Mouse (Mus musculus): ENCODE data around the gene Raet1e. TPM values are rescaled to one million over a fixed set of nuclear protein-coding genes. Genes with fewer than 3 reads are reported as not detected.
"Not testable (repeated sequence)": the region's sequence is repeated elsewhere in the genome, so short reads cannot be mapped to it uniquely, and the experiment has no call there.

The Raet1e gene
- polyA plus RNA-seq, 2 experiments: 6.2 to 7.3 TPM

DNA sequence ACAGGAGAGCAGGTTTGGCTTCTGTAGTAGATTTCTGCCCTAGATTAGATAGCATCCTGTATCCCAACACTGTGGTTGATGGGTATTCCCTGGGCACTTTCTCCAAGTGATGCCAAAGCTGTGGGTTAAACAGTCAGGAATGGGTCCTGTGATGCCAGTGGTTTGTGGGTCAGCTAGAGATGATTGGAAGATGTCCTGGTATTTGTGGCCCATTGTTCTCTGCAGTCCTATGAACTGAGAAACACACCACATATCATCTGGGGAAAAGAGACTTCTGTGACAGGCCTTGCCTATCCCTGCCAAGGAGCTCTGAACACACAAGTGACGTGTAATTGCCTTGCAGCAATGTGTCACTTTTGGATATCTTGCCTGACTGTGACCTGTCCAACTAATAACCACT lies 8.7 kb downstream of the Raet1e start:
- 83% methylated on average over 1 of the region's 1 CpGs for WGBS
- not testable (repeated sequence) for H3K4me2 ChIP-seq (replicated peaks; ENCODE audit: low read depth, low read length, severe bottlenecking); H3K27me3 ChIP-seq (ENCODE audit: control insufficient read depth, insufficient read depth, low read length); H3K9ac ChIP-seq (ENCODE audit: low read depth, low read length, severe bottlenecking); ATAC-seq (ENCODE audit: low FRiP score, low read depth); DNase-seq (ENCODE audit: low spot score); H3K9me3 ChIP-seq (ENCODE audit: control insufficient read depth, low read length); H3K27ac ChIP-seq (replicated peaks; ENCODE audit: low read depth, low read length); H3K4me3 ChIP-seq (replicated peaks; ENCODE audit: low read length); H3K36me3 ChIP-seq (ENCODE audit: control insufficient read depth, insufficient read depth, low read length); H3K4me1 ChIP-seq (ENCODE audit: control insufficient read depth, insufficient read depth, low read length)

DNA sequence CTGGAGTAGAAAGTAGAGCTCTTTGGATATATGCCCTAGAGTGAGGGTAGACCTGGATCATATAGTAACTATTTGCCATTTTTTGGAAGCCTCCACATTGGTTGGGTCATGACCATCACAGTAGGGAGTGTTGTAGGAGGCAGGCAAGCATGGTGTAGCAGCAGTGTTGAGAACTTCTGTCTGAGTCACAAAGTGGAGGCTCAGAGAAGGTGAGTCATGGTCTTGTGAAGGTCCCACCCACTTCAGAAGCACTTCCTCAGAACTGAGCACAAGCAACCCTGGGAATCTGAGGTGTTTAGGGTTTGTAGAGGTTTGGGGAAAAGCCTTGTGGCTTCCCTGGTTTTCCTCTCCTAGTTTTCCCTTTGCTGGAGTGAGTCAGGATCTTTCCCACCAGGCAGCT lies 10.7 kb downstream of the Raet1e start:
- not testable (repeated sequence) for H3K9me3 ChIP-seq (ENCODE audit: control insufficient read depth, low read length); H3K4me1 ChIP-seq (ENCODE audit: control insufficient read depth, insufficient read depth, low read length); H3K4me2 ChIP-seq (replicated peaks; ENCODE audit: low read depth, low read length, severe bottlenecking); H3K4me3 ChIP-seq (replicated peaks; ENCODE audit: low read length); ATAC-seq (ENCODE audit: low FRiP score, low read depth); H3K9ac ChIP-seq (ENCODE audit: low read depth, low read length, severe bottlenecking); H3K27ac ChIP-seq (replicated peaks; ENCODE audit: low read depth, low read length); H3K36me3 ChIP-seq (ENCODE audit: control insufficient read depth, insufficient read depth, low read length); H3K27me3 ChIP-seq (ENCODE audit: control insufficient read depth, insufficient read depth, low read length); DNase-seq (ENCODE audit: low spot score)

DNA sequence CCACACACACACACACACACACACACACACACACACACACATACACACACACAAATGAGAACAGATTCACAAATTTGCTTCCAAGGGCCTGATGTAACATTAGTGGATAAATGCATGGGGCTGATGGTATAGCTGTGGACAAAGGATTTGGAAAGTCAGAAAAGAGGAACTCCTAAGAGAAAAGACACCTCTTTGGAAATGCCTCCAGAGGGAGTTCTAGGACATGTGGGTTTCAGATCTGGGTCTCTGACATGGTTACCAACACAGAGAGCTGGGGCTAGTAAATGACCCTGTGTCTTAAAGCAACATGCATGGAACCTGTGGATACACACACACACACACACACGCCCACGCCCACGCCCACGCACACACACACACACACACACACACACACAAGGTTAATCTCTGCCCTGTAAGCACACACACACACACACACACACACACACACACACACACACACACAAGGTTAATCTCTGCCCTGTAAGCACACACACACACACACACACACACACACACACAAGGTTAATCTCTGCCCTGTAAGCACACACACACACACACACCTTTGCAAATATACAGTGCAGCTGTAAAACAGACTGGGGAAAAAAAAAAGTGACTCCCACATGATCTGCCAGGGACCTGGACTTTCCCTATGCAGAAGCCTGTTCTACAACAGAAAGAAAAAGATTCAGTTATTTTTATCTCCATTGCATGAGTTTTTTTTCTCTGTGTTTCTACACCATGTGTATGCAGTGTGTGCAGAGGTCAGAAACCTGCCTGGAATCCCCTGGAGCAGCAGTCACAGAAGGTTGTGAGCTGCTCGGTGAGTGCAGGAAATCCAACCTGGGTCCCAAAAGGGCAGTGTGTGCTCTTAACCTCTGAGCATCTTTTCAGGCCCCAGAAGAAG lies 14.3 kb downstream of the Raet1e start:
- not testable (repeated sequence) for H3K36me3 ChIP-seq (ENCODE audit: control insufficient read depth, insufficient read depth, low read length); H3K27ac ChIP-seq (replicated peaks; ENCODE audit: low read depth, low read length); H3K27me3 ChIP-seq (ENCODE audit: control insufficient read depth, insufficient read depth, low read length); H3K9ac ChIP-seq (ENCODE audit: low read depth, low read length, severe bottlenecking); H3K4me1 ChIP-seq (ENCODE audit: control insufficient read depth, insufficient read depth, low read length); H3K9me3 ChIP-seq (ENCODE audit: control insufficient read depth, low read length); H3K4me3 ChIP-seq (replicated peaks; ENCODE audit: low read length); DNase-seq (ENCODE audit: low spot score)
- ATAC-seq (ENCODE audit: low FRiP score, low read depth): peak; percentile 19; the same call in 1 of the 2 replicates
- peak overlapping the region; percentile 30; the same call in 1 of the 2 replicates for H3K4me2 ChIP-seq (replicated peaks; ENCODE audit: low read depth, low read length, severe bottlenecking)
- WGBS: 63% methylated on average over 4 of the region's 5 CpGs

DNA sequence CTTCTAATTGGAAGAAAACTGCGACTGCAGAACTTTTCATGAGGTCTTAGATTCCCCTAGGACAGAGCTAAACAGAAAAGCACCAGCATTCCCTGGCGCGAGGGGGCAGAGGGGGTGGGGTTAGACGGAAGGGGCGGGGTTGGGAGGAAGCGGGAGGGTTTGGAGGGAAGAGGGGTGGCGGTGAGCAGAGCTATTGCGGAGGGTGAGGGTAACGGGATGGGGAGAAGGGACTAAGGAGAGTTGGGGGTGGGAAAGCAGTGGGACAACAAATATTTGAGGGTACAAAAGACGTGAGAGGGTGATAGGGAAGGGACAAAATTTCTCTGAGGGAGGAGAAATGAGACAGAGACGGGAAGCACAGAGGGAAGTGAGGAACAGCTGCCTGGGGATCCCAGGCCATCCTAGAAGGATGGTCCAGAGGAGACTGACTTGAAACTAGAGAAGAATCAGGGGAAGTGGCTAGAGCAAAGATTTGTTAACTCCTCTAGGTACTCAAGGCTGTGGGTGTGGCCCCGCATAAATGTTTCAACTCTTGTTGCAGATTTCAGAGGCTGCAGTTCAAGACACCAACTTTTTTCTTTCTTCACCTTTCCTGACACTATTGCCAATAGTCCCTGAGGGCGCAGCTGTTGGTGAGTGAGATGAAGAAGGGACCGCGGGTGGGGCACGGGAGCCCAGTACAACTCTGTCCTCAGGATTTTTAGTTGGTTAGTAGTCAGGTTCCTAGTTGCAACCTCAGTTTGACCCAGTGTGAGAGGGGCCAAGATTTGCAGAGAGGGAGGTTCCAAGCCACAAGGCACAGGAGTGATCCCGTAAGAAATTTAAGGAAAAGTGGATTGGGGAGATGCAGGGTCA lies 15.2 kb downstream of the Raet1e start:
- not testable (repeated sequence) for H3K9me3 ChIP-seq (ENCODE audit: control insufficient read depth, low read length); H3K9ac ChIP-seq (ENCODE audit: low read depth, low read length, severe bottlenecking); H3K4me3 ChIP-seq (replicated peaks; ENCODE audit: low read length); H3K4me1 ChIP-seq (ENCODE audit: control insufficient read depth, insufficient read depth, low read length); H3K36me3 ChIP-seq (ENCODE audit: control insufficient read depth, insufficient read depth, low read length); H3K27me3 ChIP-seq (ENCODE audit: control insufficient read depth, insufficient read depth, low read length); H3K27ac ChIP-seq (replicated peaks; ENCODE audit: low read depth, low read length); DNase-seq (ENCODE audit: low spot score)
- ATAC-seq (ENCODE audit: low FRiP score, low read depth): peak; percentile 77
- WGBS: 13% methylated on average over 12 of the region's 17 CpGs
- H3K4me2 ChIP-seq (replicated peaks; ENCODE audit: low read depth, low read length, severe bottlenecking): peak overlapping the region; percentile 30; the same call in 1 of the 2 replicates

DNA sequence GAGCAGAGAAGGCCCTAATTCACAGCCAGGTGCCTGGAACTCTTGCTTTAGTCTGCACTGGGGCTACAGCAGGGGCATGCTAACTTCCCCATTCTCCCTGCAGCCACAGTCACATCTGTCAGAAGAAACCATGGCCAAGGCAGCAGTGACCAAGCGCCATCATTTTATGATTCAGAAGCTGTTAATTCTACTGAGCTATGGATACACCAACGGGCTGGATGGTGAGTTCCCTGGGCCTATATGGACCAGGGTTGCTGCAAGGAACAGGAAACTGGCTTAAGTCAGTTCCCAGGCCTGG lies 15.8 kb downstream of the Raet1e start:
- WGBS: 50% methylated on average over 1 of the region's 2 CpGs
- DNase-seq (ENCODE audit: low spot score); ATAC-seq (ENCODE audit: low FRiP score, low read depth): not testable (repeated sequence)

DNA sequence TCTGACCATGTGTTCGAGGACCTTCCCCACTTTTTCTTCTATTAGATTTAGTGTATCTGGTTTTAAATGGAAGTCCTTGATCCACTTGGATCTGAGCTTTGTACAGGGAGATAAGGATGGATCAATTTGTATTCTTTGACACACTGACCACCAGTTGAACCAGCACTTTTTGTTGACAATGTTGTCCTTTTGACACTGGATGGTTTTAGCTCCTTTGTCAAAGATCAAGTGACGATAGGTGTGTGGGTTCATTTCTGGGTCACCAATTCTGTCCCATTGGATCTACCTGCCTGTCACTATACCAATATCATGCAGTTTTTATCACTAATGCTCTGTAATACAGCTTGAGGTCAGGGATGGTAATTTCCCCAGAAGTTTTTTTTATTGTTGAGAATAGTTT lies 18.1 kb downstream of the Raet1e start:
- H3K9ac ChIP-seq (ENCODE audit: low read depth, low read length, severe bottlenecking); H3K27ac ChIP-seq (replicated peaks; ENCODE audit: low read depth, low read length); ATAC-seq (ENCODE audit: low FRiP score, low read depth); H3K36me3 ChIP-seq (ENCODE audit: control insufficient read depth, insufficient read depth, low read length); DNase-seq (ENCODE audit: low spot score); H3K9me3 ChIP-seq (ENCODE audit: control insufficient read depth, low read length); H3K4me1 ChIP-seq (ENCODE audit: control insufficient read depth, insufficient read depth, low read length); H3K27me3 ChIP-seq (ENCODE audit: control insufficient read depth, insufficient read depth, low read length); H3K4me3 ChIP-seq (replicated peaks; ENCODE audit: low read length); H3K4me2 ChIP-seq (replicated peaks; ENCODE audit: low read depth, low read length, severe bottlenecking): not testable (repeated sequence)
- 84% methylated on average over 2 of the region's 2 CpGs for WGBS

More for the DNA sequence above, 15.8 kb downstream of the Raet1e start:
- not testable (repeated sequence) for H3K27ac ChIP-seq (replicated peaks; ENCODE audit: low read depth, low read length); H3K4me3 ChIP-seq (replicated peaks; ENCODE audit: low read length); H3K9me3 ChIP-seq (ENCODE audit: control insufficient read depth, low read length); H3K9ac ChIP-seq (ENCODE audit: low read depth, low read length, severe bottlenecking); H3K4me1 ChIP-seq (ENCODE audit: control insufficient read depth, insufficient read depth, low read length); H3K36me3 ChIP-seq (ENCODE audit: control insufficient read depth, insufficient read depth, low read length); H3K27me3 ChIP-seq (ENCODE audit: control insufficient read depth, insufficient read depth, low read length); H3K4me2 ChIP-seq (replicated peaks; ENCODE audit: low read depth, low read length, severe bottlenecking)

DNA sequence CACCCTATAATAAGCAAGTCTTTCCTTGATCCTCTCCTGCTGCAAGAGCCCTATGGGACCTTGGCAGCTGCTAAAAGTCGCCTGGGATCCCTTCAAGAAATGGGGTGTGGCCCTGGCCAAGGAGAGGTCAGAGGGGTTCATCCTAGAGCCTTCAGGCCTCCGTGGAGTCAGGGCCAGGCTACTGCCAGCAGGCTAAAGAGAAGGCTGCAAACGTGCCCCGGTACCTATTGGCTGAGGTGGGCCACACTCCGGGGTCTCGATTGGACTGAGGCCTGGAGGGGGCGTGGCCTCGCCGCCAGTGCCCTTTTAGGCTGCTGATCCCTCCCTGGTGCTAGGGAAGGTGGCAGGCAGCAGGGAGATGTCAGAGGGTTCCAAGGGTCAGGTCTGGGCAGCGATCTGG lies 32.7 kb downstream of the Raet1e start:
- H3K36me3 ChIP-seq (ENCODE audit: control insufficient read depth, insufficient read depth, low read length); H3K4me3 ChIP-seq (replicated peaks; ENCODE audit: low read length); H3K4me1 ChIP-seq (ENCODE audit: control insufficient read depth, insufficient read depth, low read length); H3K9me3 ChIP-seq (ENCODE audit: control insufficient read depth, low read length); H3K27ac ChIP-seq (replicated peaks; ENCODE audit: low read depth, low read length); H3K9ac ChIP-seq (ENCODE audit: low read depth, low read length, severe bottlenecking); H3K27me3 ChIP-seq (ENCODE audit: control insufficient read depth, insufficient read depth, low read length); ATAC-seq (ENCODE audit: low FRiP score, low read depth); DNase-seq (ENCODE audit: low spot score): not testable (repeated sequence)
- peak overlapping the region; percentile 10; the same call in 1 of the 2 replicates for H3K4me2 ChIP-seq (replicated peaks; ENCODE audit: low read depth, low read length, severe bottlenecking)
- 3% methylated on average over 6 of the region's 10 CpGs for WGBS

DNA sequence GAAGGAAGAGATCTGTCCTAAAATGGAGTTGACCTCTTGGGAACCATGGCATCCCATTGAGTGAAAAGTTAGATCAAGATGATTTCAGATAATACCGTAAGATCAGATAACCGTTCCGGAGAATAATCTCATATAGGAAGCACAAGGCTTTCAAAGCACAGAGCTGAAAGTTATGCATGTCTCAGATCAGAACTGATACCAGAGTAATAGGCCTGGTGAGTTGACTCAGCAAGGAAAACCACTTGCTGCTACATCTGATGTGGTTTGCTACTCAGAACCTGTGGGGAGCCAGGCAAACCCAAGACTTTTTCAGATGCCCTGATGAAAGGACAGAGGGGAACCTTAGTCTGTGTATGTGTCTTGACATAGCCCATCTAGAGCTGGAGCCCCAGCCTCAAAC lies 43.0 kb downstream of the Raet1e start:
- not testable (repeated sequence) for H3K27ac ChIP-seq (replicated peaks; ENCODE audit: low read depth, low read length); H3K27me3 ChIP-seq (ENCODE audit: control insufficient read depth, insufficient read depth, low read length); H3K9me3 ChIP-seq (ENCODE audit: control insufficient read depth, low read length); H3K4me2 ChIP-seq (replicated peaks; ENCODE audit: low read depth, low read length, severe bottlenecking); H3K36me3 ChIP-seq (ENCODE audit: control insufficient read depth, insufficient read depth, low read length); ATAC-seq (ENCODE audit: low FRiP score, low read depth); H3K4me3 ChIP-seq (replicated peaks; ENCODE audit: low read length); H3K4me1 ChIP-seq (ENCODE audit: control insufficient read depth, insufficient read depth, low read length); DNase-seq (ENCODE audit: low spot score); H3K9ac ChIP-seq (ENCODE audit: low read depth, low read length, severe bottlenecking)
- no CpG with 5 or more reads among the region's 3 CpGs for WGBS
